Mouse (Mus musculus) stomach, embryonic 14.5 days (tissue): ENCODE measurements around the gene Nlrc4. TPM values are rescaled to one million over a fixed set of nuclear protein-coding genes. Genes with fewer than 3 reads are reported as not detected.

Experiments
- ATAC-seq: fragments of 200-750 bp; cut with Nextera tagmentation; 2 replicates; pipeline ENCODE4 v1.8.0; 2017; ENCODE audit warnings: low read depth, moderate TSS enrichment; ENCODE audit not compliant: insufficient number of reproducible peaks, insufficient read depth, low FRiP score
- H3K27ac ChIP-seq: fragments of 300-500 bp; sonication (generic); 2 replicates; pipeline ENCODE4 v1.5.1; 2014; ENCODE audit warnings: mild to moderate bottlenecking, low read length, moderate library complexity, mixed read lengths
- H3K27me3 ChIP-seq: fragments of 300-500 bp; sonication (generic); 2 replicates; pipeline ENCODE4 v1.6.1; 2014; ENCODE audit warnings: low read length, control low read depth, mixed read lengths; ENCODE audit not compliant: control insufficient read depth, insufficient read depth
- H3K36me3 ChIP-seq: fragments of 300-500 bp; sonication (generic); 2 replicates; pipeline ENCODE4 v1.6.1; 2014; ENCODE audit warnings: mild to moderate bottlenecking, control low read depth, low read length, moderate library complexity, mixed read lengths; ENCODE audit not compliant: control insufficient read depth, insufficient read depth
- H3K4me1 ChIP-seq: fragments of 300-500 bp; sonication (generic); 2 replicates; pipeline ENCODE4 v1.6.1; 2014; ENCODE audit warnings: low read length, control low read depth, mixed read lengths; ENCODE audit not compliant: control insufficient read depth, insufficient read depth
- H3K4me2 ChIP-seq: fragments of 300-500 bp; sonication (generic); replicated peaks from 2 replicates; pipeline ENCODE4 v1.6.1; 2014; ENCODE audit warnings: low read depth, low read length, control low read depth
- H3K4me3 ChIP-seq: fragments of 300-500 bp; sonication (generic); 2 replicates; pipeline ENCODE4 v1.5.1; 2014; ENCODE audit warnings: low read depth, low read length, control low read depth
- H3K9ac ChIP-seq: fragments of 300-500 bp; sonication (generic); replicated peaks from 2 replicates; pipeline ENCODE4 v1.6.1; 2014; ENCODE audit warnings: low read depth, mild to moderate bottlenecking, control low read depth, low read length, moderate library complexity, mixed read lengths
- H3K9me3 ChIP-seq: fragments of 300-500 bp; sonication (generic); 2 replicates; pipeline ENCODE4 v1.6.1; 2016; ENCODE audit warnings: low read depth, low read length, control low read depth; ENCODE audit not compliant: control insufficient read depth
- WGBS: fragments of 180-500 bp; shearing (Covaris S2); extraction: QIAGEN DNeasy Blood & Tissue Kit; methylation state at CpG from one replicate; pipeline ENCODE4 v1.1.7; 2014; 5-methylcytosine and 5-hydroxymethylcytosine counted together
- polyA plus RNA-seq: library from polyadenylated mRNA; unstranded; fragments of >200 nt; fragmentation: Nextera tagmentation; extraction: Ambion mirVana; gene quantifications from 2 replicates; pipeline ENCODE4 v1.2.1, GENCODE M21; 2014

Gene Nlrc4
- polyA plus RNA-seq, 1 experiment from 2014 or later, result 1.6 TPM

- Histone ChIP-seq H3K4me2 (no peak overlapping the region), H3K9ac (no peak overlapping the region), H3K9me3 (no peaks in the 10 kb centered on the region), H3K36me3 (no peaks in the 10 kb centered on the region), H3K27me3 (no peaks in the 10 kb centered on the region), H3K4me1 (no peaks in the 10 kb centered on the region), H3K4me3 (no peak overlapping the region), H3K27ac (no peak overlapping the region)
- ATAC-seq, result no peak
- 90% methylated on average over 10 of the region's 10 CpGs for WGBS
Observed at GRCm38 (mm10) chr17:74449776-74450175, 9.2 kb downstream of the Nlrc4 start.

GRCm38 (mm10) chr17:74440486-74440885, 18.5 kb downstream of the Nlrc4 start:
- 83% methylated on average over 5 of the region's 5 CpGs for WGBS

GRCm38 (mm10) chr17:74437762-74438161, 21.2 kb downstream of the Nlrc4 start:
- H3K27me3 ChIP-seq, result no peaks in the 10 kb centered on the region
- no peak for ATAC-seq
- 76% methylated on average over 9 of the region's 9 CpGs for WGBS
- no peak overlapping the region for H3K4me2 ChIP-seq
- no peak overlapping the region for H3K4me3 ChIP-seq
- H3K36me3 ChIP-seq, result no peaks in the 10 kb centered on the region
- H3K9ac ChIP-seq, result no peak overlapping the region
- no peaks in the 10 kb centered on the region for H3K9me3 ChIP-seq
- H3K4me1 ChIP-seq, result no peaks in the 10 kb centered on the region
- no peak overlapping the region for H3K27ac ChIP-seq

More at GRCm38 (mm10) chr17:74440486-74440885, 18.5 kb downstream of the Nlrc4 start:
- Histone ChIP-seq H3K4me3 (no peak overlapping the region), H3K4me2 (no peak overlapping the region), H3K9ac (no peak overlapping the region), H3K9me3 (no peaks in the 10 kb centered on the region), H3K27ac (no peak overlapping the region), H3K27me3 (no peaks in the 10 kb centered on the region), H3K4me1 (no peaks in the 10 kb centered on the region), H3K36me3 (no peaks in the 10 kb centered on the region)
- no peak for ATAC-seq

GRCm38 (mm10) chr17:74432631-74433030, 26.3 kb downstream of the Nlrc4 start:
- Histone ChIP-seq H3K9me3 (no peaks in the 10 kb centered on the region), H3K4me3 (no peak overlapping the region), H3K4me1 (no peaks in the 10 kb centered on the region), H3K27ac (no peak overlapping the region), H3K9ac (no peak overlapping the region), H3K36me3 (no peaks in the 10 kb centered on the region), H3K27me3 (no peaks in the 10 kb centered on the region), H3K4me2 (no peak overlapping the region)
- no peak for ATAC-seq
- 86% methylated on average over 5 of the region's 5 CpGs for WGBS

GRCm38 (mm10) chr17:74431481-74431880, 27.5 kb downstream of the Nlrc4 start:
- Histone ChIP-seq H3K4me3 (no peak overlapping the region), H3K4me1 (no peaks in the 10 kb centered on the region), H3K36me3 (no peaks in the 10 kb centered on the region), H3K27me3 (no peaks in the 10 kb centered on the region), H3K27ac (no peak overlapping the region), H3K4me2 (no peak overlapping the region), H3K9ac (no peak overlapping the region), H3K9me3 (no peaks in the 10 kb centered on the region)
- ATAC-seq, result no peak
- WGBS, result 62% methylated on average over 13 of the region's 13 CpGs

GRCm38 (mm10) chr17:74430074-74430473, 28.9 kb downstream of the Nlrc4 start:
- Histone ChIP-seq H3K36me3 (no peaks in the 10 kb centered on the region), H3K9ac (no peak overlapping the region), H3K27me3 (no peaks in the 10 kb centered on the region), H3K27ac (no peak overlapping the region), H3K4me1 (no peaks in the 10 kb centered on the region), H3K9me3 (no peaks in the 10 kb centered on the region), H3K4me3 (no peak overlapping the region), H3K4me2 (no peak overlapping the region)
- 71% methylated on average over 8 of the region's 8 CpGs for WGBS
- peak; percentile 79 for ATAC-seq

- Histone ChIP-seq H3K36me3 (peaks cover 37% of the 10 kb centered on the region), H3K9ac (no peak overlapping the region), H3K4me3 (no peak overlapping the region), H3K27ac (no peak overlapping the region), H3K4me2 (no peak overlapping the region), H3K27me3 (no peaks in the 10 kb centered on the region), H3K9me3 (no peaks in the 10 kb centered on the region), H3K4me1 (no peaks in the 10 kb centered on the region)
- WGBS, result 89% methylated on average over 12 of the region's 12 CpGs
- ATAC-seq, result no peak
Observed at GRCm38 (mm10) chr17:74424401-74425005, 34.4 kb downstream of the Nlrc4 start.

- ATAC-seq, result no peak
- Histone ChIP-seq H3K36me3 (peaks cover 50% of the 10 kb centered on the region), H3K4me1 (no peaks in the 10 kb centered on the region), H3K9ac (no peak overlapping the region), H3K4me2 (no peak overlapping the region), H3K4me3 (no peak overlapping the region), H3K27ac (no peak overlapping the region), H3K27me3 (no peaks in the 10 kb centered on the region), H3K9me3 (no peaks in the 10 kb centered on the region)
- WGBS, result 75% methylated on average over 2 of the region's 2 CpGs
Observed at GRCm38 (mm10) chr17:74420656-74421055, 38.3 kb downstream of the Nlrc4 start.

GRCm38 (mm10) chr17:74418171-74418570, 40.8 kb downstream of the Nlrc4 start:
- 42% methylated on average over 4 of the region's 4 CpGs for WGBS
- Histone ChIP-seq H3K27me3 (no peaks in the 10 kb centered on the region), H3K4me2 (no peak overlapping the region), H3K9me3 (no peaks in the 10 kb centered on the region), H3K36me3 (peaks cover 61% of the 10 kb centered on the region), H3K4me3 (no peak overlapping the region), H3K4me1 (no peaks in the 10 kb centered on the region), H3K27ac (no peak overlapping the region), H3K9ac (no peak overlapping the region)
- no peak for ATAC-seq
